Mouse (Mus musculus): Measurements from ENCODE around the gene Hemk1. TPM values are rescaled to one million over a fixed set of nuclear protein-coding genes. Genes with fewer than 3 reads are reported as not detected.

The Hemk1 gene
- total RNA-seq (2017) = 8.1 and 16.1 TPM in 2 replicates

- ATAC-seq (replicated peaks; ENCODE audit: low read depth, poor library complexity, severe bottlenecking) = peak; percentile 67
Measured at GRCm38 (mm10) chr9:107338172-107338883, at the start of gene Hemk1. TSS of gene Hemk1 (minus strand) at chr9:107338350.

DNA sequence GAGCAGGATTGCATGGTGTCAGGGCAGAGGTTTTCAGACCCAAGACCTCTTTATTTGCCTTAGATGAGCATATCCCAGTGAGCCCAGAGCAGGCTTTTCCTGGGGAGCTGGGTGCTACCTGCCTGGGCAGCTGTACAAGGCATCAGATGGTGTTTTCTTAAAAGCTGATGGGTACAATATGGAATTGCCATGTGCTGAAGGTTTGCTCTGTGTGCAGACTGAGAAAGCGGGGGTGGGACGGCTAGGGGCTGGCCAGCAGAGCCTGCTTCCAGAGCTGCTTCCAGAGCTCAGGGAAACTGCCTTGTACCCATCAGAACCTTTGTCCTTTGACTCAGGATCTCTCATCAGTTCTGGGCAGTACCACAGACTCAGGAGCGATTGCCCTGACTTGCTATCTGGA is 49.6 kb upstream of the Hemk1 start:
- no peak for ATAC-seq (replicated peaks; ENCODE audit: low read depth, poor library complexity, severe bottlenecking)

DNA sequence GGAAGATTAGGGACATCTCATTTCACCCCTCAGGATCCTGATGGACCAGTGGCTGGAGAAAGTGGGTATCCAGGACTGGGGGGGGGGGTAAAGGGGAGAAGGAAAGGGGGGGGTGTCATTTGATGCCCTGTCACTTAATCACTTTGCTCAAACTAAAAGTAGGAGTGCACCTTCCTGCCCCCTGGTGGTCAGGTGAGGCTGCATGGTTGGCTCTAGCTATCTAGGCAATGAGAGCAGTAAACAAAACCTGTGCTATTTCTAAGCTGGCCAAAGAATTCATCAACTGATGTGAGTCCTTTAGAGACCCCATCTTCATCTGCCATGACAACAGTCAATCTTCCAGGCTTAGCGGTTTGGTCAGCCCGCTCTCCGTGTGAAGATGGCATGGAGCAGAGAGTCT is 48.6 kb upstream of the Hemk1 start:
- ATAC-seq (replicated peaks; ENCODE audit: low read depth, poor library complexity, severe bottlenecking) = no peak

- ATAC-seq (replicated peaks; ENCODE audit: low read depth, poor library complexity, severe bottlenecking) = no peak
Measured at GRCm38 (mm10) chr9:107384396-107384795, 46.2 kb upstream of the Hemk1 start.

GRCm38 (mm10) chr9:107381723-107382122 is 43.6 kb upstream of the Hemk1 start:
- peak; percentile 67; the same call in 1 of the 2 replicates for ATAC-seq (replicated peaks; ENCODE audit: low read depth, poor library complexity, severe bottlenecking)

GRCm38 (mm10) chr9:107377961-107378512 is 39.9 kb upstream of the Hemk1 start:
- ATAC-seq (replicated peaks; ENCODE audit: low read depth, poor library complexity, severe bottlenecking) = no peak

- no peak for ATAC-seq (replicated peaks; ENCODE audit: low read depth, poor library complexity, severe bottlenecking)
Measured at GRCm38 (mm10) chr9:107375451-107375850, 37.3 kb upstream of the Hemk1 start.

DNA sequence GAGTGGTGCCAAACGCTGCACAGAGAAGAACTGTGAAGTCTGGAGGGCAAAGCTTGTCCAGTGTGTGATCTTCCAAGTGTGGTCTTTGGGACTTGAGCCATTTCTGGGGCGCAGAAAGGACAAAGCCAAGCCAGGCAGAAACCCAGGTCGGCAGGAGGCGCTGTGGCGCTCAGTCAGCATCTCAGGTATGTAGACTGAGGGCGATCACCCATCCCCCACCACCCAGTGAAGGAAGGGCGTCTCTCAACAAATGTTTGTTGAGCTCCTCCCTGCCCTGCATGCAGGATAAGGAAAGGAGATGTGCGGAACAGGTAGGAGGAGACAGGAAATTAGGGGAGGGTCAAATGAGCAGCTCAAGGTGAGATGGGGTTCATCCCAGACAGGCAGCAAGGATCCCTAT is 36.5 kb upstream of the Hemk1 start:
- no peak for ATAC-seq (replicated peaks; ENCODE audit: low read depth, poor library complexity, severe bottlenecking)

GRCm38 (mm10) chr9:107372441-107372840 is 34.3 kb upstream of the Hemk1 start:
- ATAC-seq (replicated peaks; ENCODE audit: low read depth, poor library complexity, severe bottlenecking) = peak; percentile 85

DNA sequence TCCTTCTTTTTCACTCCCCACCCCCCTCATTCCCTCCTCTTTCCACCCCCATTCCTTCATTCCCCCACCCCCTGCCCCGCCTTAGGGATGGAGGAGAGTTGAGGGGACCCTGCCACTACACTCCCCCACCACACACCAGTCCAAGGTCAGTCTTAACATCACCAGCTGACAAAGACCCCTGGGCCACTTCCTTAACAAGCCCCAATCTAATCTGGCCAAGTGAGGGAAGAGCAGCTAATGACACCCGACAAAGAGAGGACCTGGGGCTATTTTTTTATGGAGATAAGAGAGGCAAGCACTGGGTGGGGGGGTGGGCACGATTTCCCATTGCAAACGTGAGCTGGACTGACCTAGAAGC is 31.9 kb upstream of the Hemk1 start:
- no peak for ATAC-seq (replicated peaks; ENCODE audit: low read depth, poor library complexity, severe bottlenecking)

DNA sequence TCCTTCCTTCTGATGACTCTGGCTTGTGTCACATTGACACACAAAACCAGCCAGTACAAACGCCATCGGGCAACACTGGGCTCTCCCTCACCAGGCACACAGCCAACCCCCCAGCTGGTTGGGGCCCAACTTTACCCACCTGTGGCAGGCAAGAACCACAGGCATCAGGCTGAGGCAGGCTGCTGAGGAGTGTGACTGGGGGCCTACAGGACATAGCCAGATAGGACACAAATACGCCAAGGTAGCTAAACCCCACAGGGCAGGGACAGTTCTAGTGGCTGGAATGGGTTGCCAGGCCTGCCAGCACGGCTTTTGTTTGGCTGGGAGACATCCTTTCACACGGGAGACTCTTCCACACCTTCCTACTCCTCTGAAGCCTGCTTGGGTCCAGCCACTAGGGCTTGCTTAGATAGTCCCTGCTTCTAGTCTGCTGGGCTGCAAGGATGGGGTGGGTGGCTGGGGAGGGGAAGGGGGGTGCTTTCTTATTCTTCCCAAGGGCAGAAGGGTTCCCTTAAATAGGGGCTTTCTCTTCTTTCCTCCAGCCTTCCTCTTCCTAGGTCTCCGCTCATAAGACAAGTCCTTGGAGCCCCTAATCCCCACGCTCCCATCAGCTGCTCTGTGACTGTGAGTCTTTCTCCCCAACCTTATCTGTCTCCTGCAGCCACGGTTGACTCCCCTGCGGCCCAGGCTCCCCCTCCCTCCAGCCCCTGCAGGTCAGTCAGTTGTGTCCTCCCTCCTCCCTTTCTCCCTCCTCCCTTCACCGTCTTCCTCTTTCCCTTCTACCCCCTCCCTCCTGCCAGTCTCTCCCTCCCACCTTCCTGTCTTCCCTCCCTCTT is 31.3 kb upstream of the Hemk1 start:
- peak; percentile 51; the same call in 1 of the 2 replicates for ATAC-seq (replicated peaks; ENCODE audit: low read depth, poor library complexity, severe bottlenecking)

DNA sequence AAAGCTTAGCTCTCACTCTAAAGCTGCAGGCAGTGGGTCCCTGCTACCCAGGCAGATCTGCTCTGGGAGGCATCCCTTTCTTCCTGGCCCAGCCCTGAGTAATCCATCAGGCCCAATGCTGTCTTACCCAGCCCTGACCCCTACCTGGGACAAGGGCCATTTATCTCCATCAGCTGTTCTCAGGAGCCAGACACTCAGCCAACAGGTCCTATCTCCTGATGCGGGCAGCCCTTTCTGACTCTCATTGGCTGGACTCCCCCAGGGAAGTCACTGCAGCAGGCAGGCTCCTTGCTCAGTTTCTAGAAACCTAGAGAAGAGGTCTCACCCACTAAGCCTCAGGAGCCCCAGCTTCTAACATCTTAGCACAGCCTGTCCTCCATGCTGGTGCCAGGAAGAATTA is 30.2 kb upstream of the Hemk1 start:
- no peak for ATAC-seq (replicated peaks; ENCODE audit: low read depth, poor library complexity, severe bottlenecking)

GRCm38 (mm10) chr9:107366644-107367043 is 28.5 kb upstream of the Hemk1 start:
- ATAC-seq (replicated peaks; ENCODE audit: low read depth, poor library complexity, severe bottlenecking) = peak; percentile 61

DNA sequence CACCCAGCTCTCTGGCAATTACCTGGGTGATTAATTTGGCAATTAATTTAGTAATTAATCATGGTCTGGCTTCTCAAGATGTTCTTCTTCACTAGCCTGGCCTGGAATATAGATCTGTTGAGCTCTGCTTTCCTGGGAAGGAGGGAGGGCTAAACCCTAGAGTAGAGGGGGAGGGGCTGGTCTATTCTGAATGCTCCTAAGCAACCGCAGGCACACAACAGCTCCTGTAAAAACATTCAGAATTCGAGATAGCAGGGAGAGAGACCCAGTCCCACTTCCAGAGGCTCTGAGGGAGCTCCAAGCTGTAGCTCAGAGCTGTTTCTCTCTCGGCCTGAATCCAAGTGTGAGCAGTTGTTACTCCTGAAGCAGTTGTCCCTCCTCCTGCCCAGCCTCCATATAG is 22.8 kb upstream of the Hemk1 start:
- ATAC-seq (replicated peaks; ENCODE audit: low read depth, poor library complexity, severe bottlenecking) = no peak

DNA sequence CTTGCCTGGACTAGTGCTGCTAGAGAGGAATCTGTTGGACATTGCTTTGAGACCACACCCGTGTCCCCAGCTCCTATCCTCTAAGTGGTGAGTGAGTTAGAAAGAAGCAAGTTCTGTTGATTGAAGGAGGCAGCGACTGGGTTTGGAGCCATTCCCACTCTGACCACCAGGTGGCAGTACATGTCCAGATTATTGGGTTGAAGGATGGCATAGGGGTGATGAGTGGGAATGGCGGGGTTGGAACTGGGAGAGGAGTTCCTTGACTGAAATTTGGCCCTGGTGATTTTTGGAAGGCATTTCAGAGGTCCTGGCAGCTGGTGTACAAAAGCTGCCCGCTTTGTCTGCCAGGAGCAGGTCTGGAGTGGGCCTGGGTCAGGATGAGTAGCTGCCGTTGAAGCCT is 19.5 kb upstream of the Hemk1 start:
- ATAC-seq (replicated peaks; ENCODE audit: low read depth, poor library complexity, severe bottlenecking) = peak; percentile 64

- ATAC-seq (replicated peaks; ENCODE audit: low read depth, poor library complexity, severe bottlenecking) = peak; percentile 75
Measured at GRCm38 (mm10) chr9:107355870-107356765, 18.0 kb upstream of the Hemk1 start.

DNA sequence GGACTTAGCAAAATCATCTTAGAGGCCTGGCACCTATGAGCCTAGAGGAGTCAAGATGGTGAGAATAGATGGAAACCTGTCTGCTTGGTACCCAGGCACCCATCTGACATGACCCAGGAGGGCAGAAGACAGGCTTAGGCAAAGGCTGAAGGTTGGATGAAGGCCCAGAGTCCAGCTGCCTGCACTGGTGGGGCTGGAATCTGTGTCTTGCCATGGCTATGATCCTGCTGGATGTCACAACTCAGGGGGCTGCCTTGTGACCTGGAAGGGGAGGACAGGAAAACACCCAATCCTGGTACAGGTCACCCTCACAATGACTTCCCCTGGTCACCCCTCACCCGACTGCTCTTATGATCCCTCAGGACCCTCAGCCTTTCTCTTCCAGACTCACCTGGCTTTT is 16.7 kb upstream of the Hemk1 start:
- ATAC-seq (replicated peaks; ENCODE audit: low read depth, poor library complexity, severe bottlenecking) = no peak

DNA sequence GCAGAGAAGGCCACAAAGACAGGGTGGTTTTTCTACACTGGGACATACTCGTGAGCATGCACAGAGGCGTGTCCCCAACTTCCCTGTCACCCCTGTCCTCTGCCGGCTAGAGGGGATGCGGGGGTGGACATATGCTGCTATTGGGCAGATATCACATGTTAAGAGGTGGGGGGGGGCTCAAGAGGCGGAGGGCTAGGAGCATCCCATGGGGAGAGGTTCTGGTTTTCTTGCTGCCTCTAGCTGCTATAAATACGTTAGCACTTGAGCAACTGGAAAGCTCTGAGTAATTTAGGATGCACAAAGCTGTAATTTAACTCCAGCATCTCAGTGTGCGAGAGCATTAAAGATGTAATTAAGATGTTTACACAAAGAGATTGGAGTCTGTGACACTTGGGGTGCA is 11.2 kb upstream of the Hemk1 start:
- ATAC-seq (replicated peaks; ENCODE audit: low read depth, poor library complexity, severe bottlenecking) = no peak

DNA sequence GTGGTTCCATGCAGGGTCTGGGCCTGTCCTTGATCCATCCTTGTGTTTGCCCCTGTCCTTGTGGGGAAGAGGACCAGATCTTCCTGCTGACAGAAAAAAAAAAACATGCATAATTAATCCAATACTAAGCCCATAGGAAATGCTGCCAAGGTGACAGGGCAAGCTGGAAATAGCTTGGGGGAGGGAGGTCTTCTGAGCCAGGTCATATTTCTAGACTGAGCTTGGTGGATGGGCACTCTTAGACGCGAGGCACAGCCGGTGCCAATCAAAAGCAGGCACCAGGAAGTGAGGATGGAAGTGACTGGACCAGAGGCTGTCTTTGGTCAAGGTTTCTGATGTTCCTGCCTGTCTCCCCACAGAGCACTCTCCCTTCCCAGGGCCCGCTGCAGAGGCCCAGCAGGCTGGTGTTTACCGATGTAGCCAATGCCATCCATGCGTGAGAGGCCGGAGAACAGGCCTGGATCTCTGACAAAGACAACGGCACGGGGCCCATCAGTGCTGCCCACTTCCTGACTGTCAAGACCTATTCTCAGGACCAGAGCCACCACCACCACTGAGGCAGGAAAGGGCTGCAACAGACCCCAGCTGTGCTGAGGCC is 9.5 kb upstream of the Hemk1 start:
- ATAC-seq (replicated peaks; ENCODE audit: low read depth, poor library complexity, severe bottlenecking) = no peak

DNA sequence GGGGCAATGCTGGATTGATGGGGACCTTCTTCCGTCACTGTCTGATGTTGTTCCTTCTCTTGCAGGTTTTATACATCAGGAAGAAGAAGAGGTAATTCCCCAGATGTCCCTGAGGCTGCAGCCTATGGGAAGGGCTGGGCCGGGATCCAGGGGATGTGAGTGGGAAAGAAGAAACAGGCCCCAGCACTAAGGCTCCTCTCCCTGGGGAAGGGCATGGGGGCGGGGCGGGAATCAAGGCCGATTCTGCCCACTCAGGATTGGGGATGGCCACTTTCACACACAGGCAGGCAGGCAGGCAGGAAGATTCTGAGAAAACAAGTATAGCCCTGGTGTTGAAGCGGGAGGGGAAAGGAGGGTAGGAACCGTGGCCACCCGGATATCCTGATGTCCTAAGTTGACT is 7.9 kb upstream of the Hemk1 start:
- no peak for ATAC-seq (replicated peaks; ENCODE audit: low read depth, poor library complexity, severe bottlenecking)

Data from common myeloid progenitor, adult 5-6 weeks (primary cell).